Mouse (Mus musculus) stomach, postnatal 0 days (tissue): ENCODE data around the gene Ywhae.
A peak's percentile ranks its signal among the peaks of the same experiment; 100 is the strongest.

Source experiments
- CTCF ChIP-seq: IDR thresholded peaks from 2 replicates; pipeline ENCODE4 v1.5.1; 2016; ENCODE audit warnings: antibody characterized with exemption, low read depth, mild to moderate bottlenecking, moderate library complexity
- EP300 ChIP-seq: optimal IDR thresholded peaks from 2 replicates; pipeline ENCODE3; 2016; ENCODE audit warnings: antibody characterized with exemption

- no peak for TF ChIP-seq EP300
- peak; percentile 98 for TF ChIP-seq CTCF
These were observed 49.2 kb downstream of the Ywhae start for GRCm38 (mm10) chr11:75781919-75782318.
